Mouse (Mus musculus) liver, adult 10 weeks (tissue): ENCODE data around the gene Chrm3. TPM values are rescaled to one million over a fixed set of nuclear protein-coding genes. Genes with fewer than 3 reads are reported as not detected.

Experiments
- polyA plus RNA-seq: library from polyadenylated mRNA; stranded (reverse); fragments of 350-450 nt; fragmentation: Illumina TruSeq; extraction: RNeasy Lipid Tissue Mini Kit (QIAGEN cat#74804); gene quantifications from one replicate; pipeline ENCODE4 v1.2.3, GENCODE M21; 2014; ENCODE audit warnings: low read depth, low replicate concordance

The Chrm3 gene
- 0.11 TPM for polyA plus RNA-seq

GRCm38 (mm10) chr13:10360777-10361176 is at the start of gene Chrm3:
TSS of gene Chrm3 (minus strand) at chr13:10360847.

